Mouse (Mus musculus) lung, adult 2 months (tissue): ENCODE data around the gene Wwc2.

ENCODE experiments used
- CTCF ChIP-seq: fragments of 200-500 bp; IDR thresholded peaks from 2 replicates; pipeline ENCODE4 v1.5.1; 2011; ENCODE audit warnings: mild to moderate bottlenecking, low read length, control low read depth; ENCODE audit not compliant: insufficient read depth
- POLR2A ChIP-seq: fragments of 200-500 bp; IDR thresholded peaks from 2 replicates; pipeline ENCODE4 v1.6.1; 2011; ENCODE audit warnings: low read depth, mild to moderate bottlenecking, control low read depth, low read length, borderline replicate concordance; ENCODE audit errors: extremely low read depth

DNA sequence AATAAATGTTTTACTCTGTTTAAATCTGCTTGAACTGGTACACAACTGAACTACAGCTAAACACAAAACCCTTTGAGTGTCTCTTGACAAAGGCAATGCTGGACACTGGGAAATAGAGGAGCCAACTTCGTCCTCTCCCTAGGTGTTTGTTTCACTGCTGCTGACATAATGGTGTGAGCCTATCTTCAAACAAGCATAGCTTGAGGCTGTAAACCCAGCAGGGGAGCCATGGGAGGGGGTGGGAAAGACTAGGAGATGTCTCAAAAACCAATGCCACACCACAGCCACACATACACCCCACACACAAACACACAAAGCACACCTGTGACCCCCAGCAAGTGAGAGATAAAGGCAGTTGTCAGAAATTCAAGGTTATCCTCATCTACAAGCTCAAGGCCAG is 6.0 kb upstream of the Wwc2 start:
- TF ChIP-seq CTCF (no peak), POLR2A (no peak)
